Mouse (Mus musculus): ENCODE results near the gene Prr22. TPM values are rescaled to one million over a fixed set of nuclear protein-coding genes. Genes with fewer than 3 reads are reported as not detected.
A peak's percentile ranks its signal among the peaks of the same experiment; 100 is the strongest.

Gene Prr22
- polyA plus RNA-seq, 1 experiment from 2014 or later = 1.0 TPM

DNA sequence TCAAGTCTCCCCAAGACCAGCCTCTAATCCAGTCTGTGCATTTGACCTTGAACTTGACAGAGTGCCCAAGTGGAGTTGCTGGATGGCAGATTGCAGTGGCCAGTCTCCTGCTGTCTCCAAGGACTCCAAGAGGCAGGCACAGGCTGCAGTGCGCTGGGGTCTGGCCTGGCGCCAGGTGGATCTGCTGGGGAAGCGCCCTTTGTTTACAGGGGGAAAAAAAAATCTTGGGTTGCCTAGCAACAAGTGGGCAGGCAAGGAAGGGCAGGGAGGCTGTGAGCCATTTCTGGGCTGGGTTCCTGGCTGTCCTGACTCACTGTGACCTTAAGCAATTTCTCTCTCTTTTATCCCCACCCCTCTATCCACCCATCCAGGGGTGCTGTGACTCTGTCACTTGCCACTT is 40.2 kb downstream of the Prr22 start:
- H3K36me3 ChIP-seq = no peaks in the 10 kb centered on the region
- H3K4me1 ChIP-seq (replicated peaks) = peaks cover 40% of the 10 kb centered on the region
- WGBS = 0% methylated on average over 3 of the region's 3 CpGs
- no peak overlapping the region for H3K4me3 ChIP-seq
- peaks cover 13% of the 10 kb centered on the region; the same call in 1 of the 2 replicates for H3K27me3 ChIP-seq (replicated peaks)
- peak; percentile 82 for ATAC-seq (ENCODE audit: insufficient number of reproducible peaks, low FRiP score)
- H3K9me3 ChIP-seq (replicated peaks) = no peaks in the 10 kb centered on the region
- H3K27ac ChIP-seq (ENCODE audit: poor library complexity, severe bottlenecking) = peak overlapping the region; percentile 92
- no peak overlapping the region for H3K4me2 ChIP-seq
- no peak overlapping the region; the same call in 1 of the 2 replicates for H3K9ac ChIP-seq

DNA sequence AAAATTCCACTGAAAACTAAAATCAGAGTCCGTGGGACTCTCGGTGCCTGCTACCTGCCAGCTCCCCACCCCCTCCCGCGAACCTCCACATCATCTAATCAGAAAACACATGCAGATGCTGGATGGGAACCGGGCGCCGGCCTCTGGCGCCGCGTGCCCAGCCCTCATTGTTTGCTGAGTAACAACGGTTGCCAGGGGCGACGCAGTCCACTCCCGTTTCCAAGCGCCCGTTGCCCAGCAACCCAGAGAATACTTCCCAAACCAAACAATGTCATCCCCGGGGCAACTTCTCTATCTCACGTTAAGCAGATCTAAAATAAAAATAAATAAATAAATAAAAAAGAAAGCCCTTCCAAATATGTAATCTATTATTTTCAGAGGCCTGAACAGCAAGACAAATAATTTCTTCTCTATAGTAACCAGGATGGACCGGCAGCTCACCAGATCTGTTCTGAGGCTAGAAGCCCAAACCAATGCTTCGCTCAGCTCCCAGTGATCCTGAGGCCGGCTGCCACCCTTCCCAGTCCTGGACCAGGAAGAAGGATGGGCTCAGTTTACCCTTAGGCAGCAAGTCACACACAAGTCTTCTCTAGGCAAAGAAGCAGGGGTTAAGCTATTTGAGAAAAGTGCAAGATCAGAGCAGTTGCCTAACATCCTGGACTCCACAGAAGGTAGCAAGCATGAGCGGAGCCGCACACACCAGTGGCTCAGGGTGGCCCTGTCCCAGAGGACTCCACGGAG is 44.4 kb downstream of the Prr22 start:
- WGBS = 17% methylated on average over 24 of the region's 24 CpGs
- Histone ChIP-seq H3K36me3 (no peaks in the 10 kb centered on the region), H3K4me3 (no peak overlapping the region), H3K4me1 (replicated peaks) (peaks cover 41% of the 10 kb centered on the region), H3K9ac (0 out of 2 replicates have a peak overlapping the region, but pooled peaks have one; percentile 31), H3K4me2 (peak overlapping the region; percentile 26; the same call in 1 of the 2 replicates), H3K9me3 (replicated peaks) (no peaks in the 10 kb centered on the region), H3K27ac (ENCODE audit: poor library complexity, severe bottlenecking) (peak overlapping the region; percentile 45), H3K27me3 (replicated peaks) (no peaks in the 10 kb centered on the region)
- ATAC-seq (ENCODE audit: insufficient number of reproducible peaks, low FRiP score) = peak; percentile 64

- Histone ChIP-seq H3K27me3 (replicated peaks) (no peaks in the 10 kb centered on the region), H3K36me3 (no peaks in the 10 kb centered on the region), H3K4me1 (replicated peaks) (peaks cover 41% of the 10 kb centered on the region), H3K9ac (0 out of 2 replicates have a peak overlapping the region, but pooled peaks have one; percentile 31), H3K4me3 (no peak overlapping the region), H3K9me3 (replicated peaks) (no peaks in the 10 kb centered on the region), H3K27ac (ENCODE audit: poor library complexity, severe bottlenecking) (peak overlapping the region; percentile 45; the same call in 1 of the 2 replicates), H3K4me2 (no peak overlapping the region)
- ATAC-seq (ENCODE audit: insufficient number of reproducible peaks, low FRiP score) = no peak
- 85% methylated on average over 3 of the region's 3 CpGs for WGBS
Measured at GRCm38 (mm10) chr17:56815057-56815345, 45.0 kb downstream of the Prr22 start.

GRCm38 (mm10) chr17:56818067-56818636 is 48.1 kb downstream of the Prr22 start:
- no peaks in the 10 kb centered on the region for H3K9me3 ChIP-seq (replicated peaks)
- ATAC-seq (ENCODE audit: insufficient number of reproducible peaks, low FRiP score) = no peak
- peaks cover 28% of the 10 kb centered on the region for H3K4me1 ChIP-seq (replicated peaks)
- no peak overlapping the region for H3K4me3 ChIP-seq
- no peaks in the 10 kb centered on the region for H3K36me3 ChIP-seq
- 32% methylated on average over 11 of the region's 11 CpGs for WGBS
- no peak overlapping the region for H3K27ac ChIP-seq (ENCODE audit: poor library complexity, severe bottlenecking)
- no peak overlapping the region for H3K9ac ChIP-seq
- H3K4me2 ChIP-seq = no peak overlapping the region
- H3K27me3 ChIP-seq (replicated peaks) = no peaks in the 10 kb centered on the region

GRCm38 (mm10) chr17:56819032-56819545 is 49.0 kb downstream of the Prr22 start:
- no peak overlapping the region for H3K27ac ChIP-seq (ENCODE audit: poor library complexity, severe bottlenecking)
- peaks cover 21% of the 10 kb centered on the region for H3K4me1 ChIP-seq (replicated peaks)
- WGBS = 60% methylated on average over 6 of the region's 6 CpGs
- H3K9ac ChIP-seq = no peak overlapping the region
- H3K4me3 ChIP-seq = no peak overlapping the region
- ATAC-seq (ENCODE audit: insufficient number of reproducible peaks, low FRiP score) = no peak
- H3K9me3 ChIP-seq (replicated peaks) = no peaks in the 10 kb centered on the region
- no peak overlapping the region for H3K4me2 ChIP-seq
- no peaks in the 10 kb centered on the region for H3K36me3 ChIP-seq
- no peaks in the 10 kb centered on the region for H3K27me3 ChIP-seq (replicated peaks)

DNA sequence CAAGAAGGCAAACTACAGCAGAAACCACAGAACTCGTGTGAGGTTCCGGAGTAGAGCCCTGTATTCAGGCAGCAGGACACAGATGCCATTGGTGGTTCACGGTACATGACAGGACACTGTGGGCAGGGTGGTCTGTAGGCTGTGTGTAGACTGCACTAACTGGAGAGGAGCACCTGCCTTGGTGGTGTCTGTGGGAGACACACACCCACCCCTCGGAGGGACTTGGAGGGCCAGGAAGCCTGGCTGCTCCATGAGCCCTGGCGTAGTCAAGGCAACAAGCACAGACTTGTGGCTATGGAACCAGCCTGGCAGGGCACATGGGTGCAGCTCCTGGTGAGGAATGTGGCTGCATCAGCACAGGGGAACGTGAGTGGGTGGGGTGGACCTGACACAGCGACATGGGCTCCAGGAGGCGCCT is 49.7 kb downstream of the Prr22 start:
- no peaks in the 10 kb centered on the region for H3K36me3 ChIP-seq
- H3K27ac ChIP-seq (ENCODE audit: poor library complexity, severe bottlenecking) = no peak overlapping the region
- peaks cover 16% of the 10 kb centered on the region for H3K4me1 ChIP-seq (replicated peaks)
- H3K27me3 ChIP-seq (replicated peaks) = no peaks in the 10 kb centered on the region
- H3K4me2 ChIP-seq = no peak overlapping the region
- 0 out of 2 replicates have a peak overlapping the region, but pooled peaks have one; percentile 19 for H3K9ac ChIP-seq
- no peak overlapping the region for H3K4me3 ChIP-seq
- WGBS = 75% methylated on average over 8 of the region's 8 CpGs
- ATAC-seq (ENCODE audit: insufficient number of reproducible peaks, low FRiP score) = no peak
- no peaks in the 10 kb centered on the region for H3K9me3 ChIP-seq (replicated peaks)

Other genes with a start within 250 kb of the Prr22 start
- gene Gm20219, start 215.9 kb upstream of the Prr22 start, polyA plus RNA-seq (2016; fragmentation: Nextera tagmentation; extraction: Ambion mirVana) = 0.35 and 0.40 TPM in 2 replicates
- gene Safb2, start 185.7 kb upstream of the Prr22 start, polyA plus RNA-seq (2016; fragmentation: Nextera tagmentation; extraction: Ambion mirVana) = 61.1 and 61.2 TPM in 2 replicates
- gene Safb, start 185.4 kb upstream of the Prr22 start, polyA plus RNA-seq (2016; fragmentation: Nextera tagmentation; extraction: Ambion mirVana) = 93.1 and 101 TPM in 2 replicates
- 253 and 282 TPM in 2 replicates for gene 2410015M20Rik, start 160.5 kb upstream of the Prr22 start, polyA plus RNA-seq (2016; fragmentation: Nextera tagmentation; extraction: Ambion mirVana)
- gene Rpl36, start 156.8 kb upstream of the Prr22 start, polyA plus RNA-seq (2016; fragmentation: Nextera tagmentation; extraction: Ambion mirVana) = 1,231 and 1,273 TPM in 2 replicates
- gene Lonp1, start 143.4 kb upstream of the Prr22 start, polyA plus RNA-seq (2016; fragmentation: Nextera tagmentation; extraction: Ambion mirVana) = 66.2 and 67.3 TPM in 2 replicates
- 0.28 and 0.42 TPM in 2 replicates for gene Catsperd, start 142.1 kb upstream of the Prr22 start, polyA plus RNA-seq (2016; fragmentation: Nextera tagmentation; extraction: Ambion mirVana)
- gene Ranbp3, start 97.0 kb upstream of the Prr22 start, polyA plus RNA-seq (2016; fragmentation: Nextera tagmentation; extraction: Ambion mirVana) = 63.2 and 64.5 TPM in 2 replicates
- gene Ndufa11, start 52.5 kb upstream of the Prr22 start, polyA plus RNA-seq (2016; fragmentation: Nextera tagmentation; extraction: Ambion mirVana) = 638 and 663 TPM in 2 replicates
- gene Vmac, start 52.2 kb upstream of the Prr22 start, polyA plus RNA-seq (2016; fragmentation: Nextera tagmentation; extraction: Ambion mirVana) = 12.1 and 12.9 TPM in 2 replicates
- 7.5 and 9.0 TPM in 2 replicates for gene Nrtn, start 12.7 kb upstream of the Prr22 start, polyA plus RNA-seq (2016; fragmentation: Nextera tagmentation; extraction: Ambion mirVana)
- gene Dus3l, start 5.5 kb upstream of the Prr22 start, polyA plus RNA-seq (2016; fragmentation: Nextera tagmentation; extraction: Ambion mirVana) = 33.3 and 34.8 TPM in 2 replicates
- gene Rfx2, start 60.8 kb downstream of the Prr22 start, polyA plus RNA-seq (2016; fragmentation: Nextera tagmentation; extraction: Ambion mirVana) = 3.8 and 4.4 TPM in 2 replicates
- gene Acsbg2, start 104.2 kb downstream of the Prr22 start, polyA plus RNA-seq (2016; fragmentation: Nextera tagmentation; extraction: Ambion mirVana) = not detected in 2 replicates
- 0.33 and 0.36 TPM in 2 replicates for gene 1700061G19Rik, start 105.2 kb downstream of the Prr22 start, polyA plus RNA-seq (2016; fragmentation: Nextera tagmentation; extraction: Ambion mirVana)
- 45.3 and 50.6 TPM in 2 replicates for gene Mllt1, start 165.2 kb downstream of the Prr22 start, polyA plus RNA-seq (2016; fragmentation: Nextera tagmentation; extraction: Ambion mirVana)
- not detected in 2 replicates for gene Acer1, start 211.9 kb downstream of the Prr22 start, polyA plus RNA-seq (2016; fragmentation: Nextera tagmentation; extraction: Ambion mirVana)
- 98.1 and 102 TPM in 2 replicates for gene Clpp, start 220.1 kb downstream of the Prr22 start, polyA plus RNA-seq (2016; fragmentation: Nextera tagmentation; extraction: Ambion mirVana)
- gene Alkbh7, start 227.1 kb downstream of the Prr22 start, polyA plus RNA-seq (2016; fragmentation: Nextera tagmentation; extraction: Ambion mirVana) = 48.5 and 52.8 TPM in 2 replicates
- gene Pspn, start 229.8 kb downstream of the Prr22 start, polyA plus RNA-seq (2016; fragmentation: Nextera tagmentation; extraction: Ambion mirVana) = 0.55 TPM in 1 of 2 replicates, not detected in the other
- 34.3 and 36.4 TPM in 2 replicates for gene Gtf2f1, start 241.0 kb downstream of the Prr22 start, polyA plus RNA-seq (2016; fragmentation: Nextera tagmentation; extraction: Ambion mirVana)
- gene Gm17949, start 241.2 kb downstream of the Prr22 start, polyA plus RNA-seq (2016; fragmentation: Nextera tagmentation; extraction: Ambion mirVana) = 0.22 and 0.43 TPM in 2 replicates

All from heart, embryonic 12.5 days (tissue).